Mouse (Mus musculus) megakaryocyte-erythroid progenitor cell, adult 5-6 weeks (primary cell): ENCODE results near the gene Stpg3. TPM values are rescaled to one million over a fixed set of nuclear protein-coding genes. Genes with fewer than 3 reads are reported as not detected.

Experiments
- ATAC-seq: replicated peaks from 2 replicates; pipeline ENCODE4 v1.8.0; 2016; ENCODE audit warnings: mild to moderate bottlenecking, inconsistent platforms; ENCODE audit not compliant: severe bottlenecking, poor library complexity, low FRiP score, low TSS enrichment
- total RNA-seq, 2 experiments: library from RNA; stranded (forward) in 1 of 2; stranded (reverse) in 1 of 2; fragments of 200-1000, 215-1000 nt in 1 of 2; fragments of >200 nt in 1 of 2; fragmentation: Nextera tagmentation in 1 of 2; gene quantifications; 2 replicates each; pipeline ENCODE4 v1.2.3; 2014 to 2017

Stpg3 gene
- total RNA-seq, 2 experiments from 2014 or later: 3.2 TPM; not detected in 1

DNA sequence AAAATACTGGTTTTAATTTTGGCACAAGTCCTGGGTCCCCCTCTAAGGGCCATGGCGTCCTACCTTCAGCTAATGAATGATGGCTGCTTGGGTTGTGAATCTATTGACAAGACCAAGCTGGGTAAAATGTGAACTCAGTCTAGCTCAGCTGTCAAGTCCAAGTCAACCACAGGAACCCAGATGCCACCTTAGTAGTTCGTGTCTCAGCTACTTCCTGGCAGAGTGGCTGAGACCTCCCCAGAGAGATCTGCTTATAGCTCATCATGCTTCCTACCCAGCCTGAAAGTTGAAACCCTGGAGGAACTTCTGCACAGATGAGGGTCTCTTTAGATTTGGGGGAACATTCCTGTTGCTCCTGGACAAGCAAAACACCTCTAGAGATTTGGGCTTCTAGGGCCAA is 31.1 kb downstream of the Stpg3 start:
- ATAC-seq: no peak

- no peak for ATAC-seq
These were observed 31.8 kb downstream of the Stpg3 start for GRCm38 (mm10) chr2:25182664-25183063.

DNA sequence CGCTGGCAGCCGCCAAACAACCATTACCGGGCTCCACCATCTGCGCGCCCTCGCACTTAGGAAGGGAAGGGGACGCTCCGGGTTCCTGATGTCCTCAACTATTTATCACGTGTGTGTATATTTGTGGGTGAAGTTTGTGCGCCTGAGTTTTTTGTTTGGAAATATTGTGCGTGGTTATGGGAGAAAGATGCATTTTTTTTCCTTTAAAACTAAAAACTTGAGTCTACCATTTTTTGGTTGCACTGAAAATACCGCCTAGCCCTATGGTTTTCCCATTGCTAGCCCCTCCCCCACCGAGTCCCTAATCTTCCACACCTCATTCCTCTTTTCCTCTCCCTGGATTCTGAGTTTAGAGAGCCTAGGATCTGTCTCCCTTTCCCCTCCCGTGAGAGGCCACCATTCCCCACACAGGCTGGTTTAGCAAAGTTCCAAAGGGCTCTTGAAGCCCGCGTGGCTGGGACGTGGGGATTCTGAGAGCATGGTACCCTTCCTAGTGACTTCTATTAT is 32.5 kb downstream of the Stpg3 start:
- ATAC-seq: no peak

DNA sequence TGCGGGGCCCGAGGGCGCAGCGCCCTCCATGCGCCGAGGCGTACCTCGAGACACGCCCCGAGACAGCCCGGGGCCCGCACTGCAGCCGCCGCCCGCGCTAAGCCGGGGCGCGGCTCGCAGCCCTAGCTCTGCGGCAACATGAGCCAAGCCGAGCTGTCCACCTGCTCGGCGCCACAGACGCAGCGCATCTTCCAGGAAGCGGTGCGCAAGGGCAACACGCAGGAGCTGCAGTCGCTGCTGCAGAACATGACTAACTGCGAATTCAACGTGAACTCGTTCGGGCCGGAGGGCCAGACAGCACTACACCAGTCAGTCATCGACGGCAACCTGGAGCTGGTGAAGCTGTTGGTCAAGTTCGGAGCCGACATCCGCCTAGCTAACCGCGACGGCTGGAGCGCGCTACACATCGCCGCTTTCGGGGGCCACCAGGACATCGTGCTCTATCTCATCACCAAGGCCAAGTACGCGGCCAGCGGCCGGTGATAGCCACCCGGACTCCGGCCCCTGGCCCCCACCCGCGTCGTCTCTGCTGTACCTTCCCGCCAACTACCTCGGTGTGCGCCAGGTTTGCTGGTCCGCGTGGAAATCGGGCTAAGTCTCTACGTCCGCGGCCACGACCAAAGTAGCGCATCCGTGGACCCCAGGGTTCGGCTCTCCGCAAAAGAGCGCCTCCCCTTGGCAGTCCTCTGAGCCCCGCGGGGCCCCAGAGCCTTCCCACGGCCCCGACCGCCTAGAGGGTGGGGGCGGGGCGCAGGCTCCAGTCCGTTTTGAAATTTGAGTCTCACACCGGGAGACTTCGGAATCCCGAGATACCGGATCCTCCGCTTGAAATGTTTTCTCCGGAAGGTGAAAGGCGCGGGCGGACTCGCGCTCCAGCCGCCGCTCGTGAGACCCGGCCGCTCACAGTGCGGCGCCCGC is 33.2 kb downstream of the Stpg3 start:
- ATAC-seq: peak; percentile 38; the same call in 1 of the 2 replicates

GRCm38 (mm10) chr2:25180478-25180903 is 33.9 kb downstream of the Stpg3 start, which contains the start of gene Nrarp:
Nrarp (plus strand) TSS chr2:25180758.
- ATAC-seq: peak; percentile 77

DNA sequence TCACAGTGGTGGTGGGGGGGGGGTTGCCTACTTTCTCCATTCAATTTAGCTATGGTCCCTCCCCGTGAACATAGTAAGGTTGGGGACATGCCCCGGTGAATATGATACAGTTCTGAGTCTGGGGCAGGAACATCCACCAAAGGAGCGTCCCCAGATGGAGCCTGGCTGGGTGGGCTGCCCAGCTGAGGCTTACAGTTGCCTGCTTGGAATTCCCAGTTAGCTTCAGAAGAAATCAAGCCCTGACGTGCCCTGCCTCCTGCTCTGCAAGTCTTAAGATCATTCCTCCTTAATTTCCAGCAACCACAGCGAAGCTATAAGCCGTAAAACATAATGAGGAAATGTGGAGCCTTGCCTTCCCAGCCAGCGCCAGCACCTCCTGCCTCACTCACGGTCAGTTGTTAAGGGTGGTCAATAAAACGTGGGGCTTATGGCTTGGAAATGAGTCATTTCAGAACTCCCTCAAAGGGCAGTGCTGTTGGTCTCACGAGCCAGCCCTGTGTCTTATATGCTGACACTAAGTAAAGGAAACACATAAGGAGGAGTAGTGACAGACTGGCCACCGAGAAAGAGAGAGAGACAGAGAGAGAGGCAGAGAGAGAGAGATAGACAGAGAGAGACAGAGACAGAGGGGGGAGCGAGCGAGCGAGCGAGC is 34.7 kb downstream of the Stpg3 start:
- no peak for ATAC-seq

DNA sequence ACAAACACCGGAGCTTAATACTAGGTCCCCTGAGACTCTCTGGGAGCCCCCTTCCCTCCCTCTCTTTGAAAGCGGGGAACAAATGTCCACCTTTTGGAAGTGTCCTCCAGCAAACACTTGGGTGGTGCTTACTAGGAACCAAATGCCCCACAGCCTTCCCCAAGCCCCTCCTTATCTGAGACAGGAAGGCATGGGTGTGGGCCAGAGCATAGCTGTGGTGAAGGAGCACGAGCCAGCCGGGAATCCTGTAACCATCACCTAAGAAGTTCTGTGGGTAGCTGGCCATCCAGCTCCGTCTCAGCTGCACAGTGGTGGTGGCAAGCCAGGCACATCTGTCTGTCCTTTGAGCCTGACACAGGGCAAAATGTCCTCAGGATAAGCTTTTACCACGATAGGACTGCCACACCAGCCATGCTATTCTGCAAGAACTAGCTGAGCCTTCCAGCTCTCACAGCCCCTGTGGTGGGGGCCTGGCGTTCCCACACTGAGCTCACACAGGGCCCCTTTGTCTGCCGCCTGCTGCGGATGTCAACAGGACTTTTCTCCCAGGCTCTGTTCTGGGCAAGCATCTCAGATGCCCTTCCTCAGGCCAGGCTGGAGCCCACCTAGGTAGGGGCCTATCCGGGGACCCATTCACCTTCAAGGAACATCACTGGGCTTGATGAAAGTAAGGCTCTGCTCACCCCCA is 36.0 kb downstream of the Stpg3 start:
- ATAC-seq: no peak

- no peak for ATAC-seq
These were observed 36.8 kb downstream of the Stpg3 start for GRCm38 (mm10) chr2:25177685-25178084.

DNA sequence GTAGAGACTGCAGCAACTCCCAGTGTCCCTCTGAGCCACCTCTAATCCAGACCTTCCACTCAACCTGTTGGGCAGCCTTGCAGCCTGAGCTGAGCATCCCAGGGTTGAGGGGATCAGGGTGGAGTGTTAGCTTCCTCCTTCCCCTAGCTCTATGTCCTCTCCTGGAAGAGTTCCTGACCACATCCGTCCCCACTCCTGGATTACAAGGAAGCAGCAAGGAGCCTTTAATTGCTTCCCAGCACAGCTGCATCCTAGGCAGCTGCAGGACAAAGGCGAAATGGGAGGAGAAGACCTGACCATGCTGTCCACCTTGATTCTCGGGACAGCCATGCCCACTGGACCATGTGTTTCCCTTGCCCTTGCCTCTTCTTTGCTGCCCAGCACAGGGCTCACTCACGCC is 37.4 kb downstream of the Stpg3 start:
- ATAC-seq: no peak

- ATAC-seq: no peak
These were observed 37.9 kb downstream of the Stpg3 start for GRCm38 (mm10) chr2:25176573-25176972.

DNA sequence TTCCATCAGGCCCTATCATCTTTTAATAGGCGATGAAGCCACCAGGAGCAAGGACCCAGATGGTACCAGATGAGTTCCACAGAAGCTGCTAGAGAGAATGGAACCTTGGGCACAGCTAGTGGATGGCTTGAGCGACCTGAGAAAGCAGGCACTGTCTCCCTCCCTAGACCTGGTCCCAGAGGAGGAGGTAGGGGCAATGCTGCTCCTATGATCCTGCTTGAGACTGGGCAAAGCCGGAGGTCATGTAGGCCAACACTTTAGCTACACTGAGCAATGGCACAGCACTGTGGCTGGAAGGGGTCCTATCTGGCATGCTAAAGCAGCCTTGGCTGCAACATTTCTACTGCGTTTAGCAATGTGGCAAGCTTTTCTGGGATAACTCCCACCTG is 38.8 kb downstream of the Stpg3 start:
- ATAC-seq: no peak

- ATAC-seq: no peak
These were observed 39.4 kb downstream of the Stpg3 start for GRCm38 (mm10) chr2:25174866-25175689.

GRCm38 (mm10) chr2:25173821-25174220 is 40.6 kb downstream of the Stpg3 start:
- no peak for ATAC-seq

- no peak for ATAC-seq
These were observed 41.8 kb downstream of the Stpg3 start for GRCm38 (mm10) chr2:25172629-25173028.

GRCm38 (mm10) chr2:25171769-25172153 is 42.7 kb downstream of the Stpg3 start:
- no peak for ATAC-seq

DNA sequence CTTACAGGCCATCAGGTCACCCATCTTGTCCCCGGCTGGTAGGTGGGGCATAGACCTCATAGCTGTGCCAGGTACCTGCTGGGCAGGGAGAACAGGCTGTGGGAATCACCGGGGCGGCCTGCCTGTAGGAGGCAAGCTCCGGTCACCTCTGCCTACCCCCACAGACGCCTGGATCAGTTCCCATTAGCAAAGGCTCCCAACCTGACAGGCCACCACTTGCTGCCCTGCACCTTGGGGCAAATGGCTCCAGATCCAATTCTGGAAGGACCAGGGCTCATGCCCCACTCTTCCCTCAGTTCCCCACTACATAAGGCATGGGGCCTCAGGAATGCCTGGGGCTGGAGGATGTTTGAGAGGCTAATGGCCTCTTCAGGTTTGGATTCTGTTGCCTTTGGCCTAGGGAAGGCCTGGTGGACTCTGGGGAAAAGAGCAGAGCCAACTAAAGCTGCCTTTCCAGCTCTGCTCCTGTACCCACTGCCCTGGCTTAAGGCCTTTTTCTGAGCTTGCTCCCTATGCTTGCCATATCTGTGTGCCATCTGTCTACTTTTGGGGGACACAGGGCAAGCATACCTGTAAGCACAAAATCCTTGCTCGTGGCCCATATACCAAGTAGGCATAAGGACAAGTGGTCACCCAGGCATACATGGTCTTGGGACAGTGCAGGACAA is 43.2 kb downstream of the Stpg3 start:
- ATAC-seq: no peak

DNA sequence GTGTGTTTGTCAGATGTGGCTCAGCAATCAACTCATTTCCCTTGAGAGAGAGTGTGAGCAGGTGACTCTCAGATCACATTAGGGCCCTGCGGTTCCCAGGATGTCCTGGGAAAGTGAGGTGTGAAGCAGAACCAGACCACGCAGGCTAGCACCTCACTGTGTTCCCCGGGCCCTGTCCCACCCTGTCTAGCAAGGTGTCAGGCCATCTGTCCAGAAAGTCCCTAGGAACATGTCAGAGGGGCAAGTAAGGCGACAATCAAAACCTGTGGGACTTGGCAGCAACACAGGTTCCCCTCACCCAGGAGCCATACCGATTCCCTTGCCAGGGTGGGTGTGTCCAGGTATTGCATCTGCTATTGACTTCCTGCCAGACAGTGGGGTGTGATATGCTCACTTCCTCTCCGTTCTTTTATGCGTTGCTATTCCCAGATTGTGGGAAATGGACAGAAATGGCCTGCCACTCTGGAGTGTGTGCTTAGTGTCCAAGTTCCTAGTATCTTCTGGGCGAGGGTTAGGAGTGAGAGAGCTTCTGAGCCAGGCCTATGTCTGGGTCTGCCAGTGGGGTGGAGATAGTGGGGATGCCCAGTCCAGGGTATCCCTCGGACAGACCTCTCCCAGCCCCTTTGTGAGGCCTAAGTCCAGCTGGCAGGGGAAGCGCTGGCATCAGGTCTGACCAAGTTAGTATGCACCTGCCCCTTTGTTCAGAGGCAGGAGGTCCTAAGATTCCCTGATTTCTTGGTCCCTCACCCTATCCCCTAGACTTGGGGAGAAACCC is 43.9 kb downstream of the Stpg3 start:
- ATAC-seq: no peak

DNA sequence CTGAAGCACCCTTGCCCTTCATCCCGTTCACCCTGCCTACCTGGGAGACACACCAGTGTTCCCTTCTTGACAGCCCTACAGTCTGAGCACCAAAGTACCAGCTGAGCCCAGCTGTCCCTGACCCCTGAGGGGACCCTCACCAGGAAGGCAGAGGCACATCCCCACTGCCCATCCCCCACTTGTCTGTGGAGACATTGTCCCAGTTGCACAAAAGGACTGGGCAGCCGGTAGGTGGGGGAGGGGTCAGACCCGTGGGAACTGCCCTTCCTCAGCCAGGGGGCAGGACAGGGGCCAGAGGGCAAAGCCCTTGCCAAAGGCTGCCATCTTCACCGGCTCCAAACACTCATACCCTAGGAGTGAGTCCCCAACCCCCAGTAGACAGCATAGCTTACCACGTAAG is 44.7 kb downstream of the Stpg3 start:
- no peak for ATAC-seq
